Mouse (Mus musculus) heart, adult 2 months (tissue): ENCODE data around the gene Smarcal1. TPM values are rescaled to one million over a fixed set of nuclear protein-coding genes. Genes with fewer than 3 reads are reported as not detected.
A peak's percentile ranks its signal among the peaks of the same experiment; 100 is the strongest.

Experiments used
- DNase-seq, 2 experiments: peaks; one replicate each; pipeline ENCODE4 v3.0.0; 2021
- H3K27ac ChIP-seq: fragments of 200-600 bp; 2 replicates; pipeline ENCODE4 v1.8.1; 2022
- H3K27me3 ChIP-seq: fragments of 200-500 bp; 2 replicates; pipeline ENCODE4 v1.6.1; 2012; ENCODE audit warnings: mild to moderate bottlenecking, low read length, inconsistent platforms, mixed read lengths; ENCODE audit not compliant: control insufficient read depth, insufficient read depth
- H3K36me3 ChIP-seq: fragments of 200-500 bp; 2 replicates; pipeline ENCODE4 v1.6.1; 2012; ENCODE audit warnings: low read length, inconsistent platforms; ENCODE audit not compliant: control insufficient read depth, insufficient read depth
- H3K4me1 ChIP-seq: fragments of 200-500 bp; 2 replicates; pipeline ENCODE4 v1.6.1; 2011; ENCODE audit warnings: low read length; ENCODE audit not compliant: control insufficient read depth, insufficient read depth
- H3K4me3 ChIP-seq: fragments of 200-600 bp; 2 replicates; pipeline ENCODE4 v1.8.1; 2022
- H3K79me2 ChIP-seq: fragments of 200-500 bp; replicated peaks from 2 replicates; pipeline ENCODE4 v1.6.1; 2012; ENCODE audit warnings: mild to moderate bottlenecking, inconsistent platforms, low read length, moderate library complexity, mixed read lengths; ENCODE audit not compliant: control insufficient read depth, insufficient read depth
- H3K9ac ChIP-seq: fragments of 200-500 bp; 2 replicates; pipeline ENCODE4 v1.6.1; 2012; ENCODE audit warnings: low read depth, mild to moderate bottlenecking, control low read depth, inconsistent platforms, low read length, mixed read lengths
- CTCF ChIP-seq: fragments of 200-600 bp; IDR thresholded peaks from 2 replicates; pipeline ENCODE4 v1.8.1; 2022; ENCODE audit warnings: antibody characterized with exemption, mild to moderate bottlenecking, moderate library complexity
- EP300 ChIP-seq: fragments of 200-500 bp; IDR thresholded peaks from 2 replicates; pipeline ENCODE4 v1.6.1; 2011; ENCODE audit warnings: low read depth, low read length, control low read depth; ENCODE audit not compliant: insufficient read depth
- POLR2A ChIP-seq: fragments of 200-500 bp; IDR thresholded peaks from 2 replicates; pipeline ENCODE4 v1.6.1; 2011; ENCODE audit warnings: mild to moderate bottlenecking, low read depth, low read length, control low read depth; ENCODE audit not compliant: insufficient read depth
- WGBS: fragments of 180-500 bp; shearing (Covaris S2); methylation state at CpG from one replicate; pipeline ENCODE4 v1.1.7; 2018; 5-methylcytosine and 5-hydroxymethylcytosine counted together
- intact Hi-C: fragments of 180-260 bp; cut with DNase I; formaldehyde crosslinking; loops from one replicate; pipeline ENCODE4 v1.15.1; 2025
- polyA plus RNA-seq: library from polyadenylated mRNA; depleted of rRNA; stranded (reverse); fragments of >200 nt; gene quantifications from 2 replicates; pipeline ENCODE4 v1.2.3, GENCODE M21; 2012
- total RNA-seq, 2 experiments: library from RNA; stranded (reverse); gene quantifications; 2 replicates each; pipeline ENCODE4 v1.2.3; 2021

Gene Smarcal1
- total and polyA plus RNA-seq, 3 experiments: 23.5 to 28.2 (median 24.6) TPM

DNA sequence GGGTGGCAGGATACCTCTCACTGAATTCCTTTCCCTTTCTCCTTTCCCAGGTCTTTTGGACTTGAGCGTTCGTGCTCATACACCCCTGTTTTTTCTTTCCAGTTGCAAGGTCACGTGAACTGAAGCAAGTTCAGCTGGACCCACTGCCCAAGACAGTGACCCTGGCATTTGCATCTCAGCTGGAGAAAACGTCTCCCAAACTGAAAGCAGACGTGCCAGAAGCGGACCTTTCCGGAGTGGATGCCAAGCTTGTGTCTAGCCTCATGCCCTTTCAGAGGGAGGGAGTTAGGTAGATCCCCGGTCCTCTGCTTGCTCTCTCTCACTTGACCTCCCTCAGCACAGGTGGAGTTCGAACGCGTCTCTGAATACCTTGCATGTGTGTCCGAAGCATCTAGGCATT lies 12.6 kb downstream of the Smarcal1 start:
- no peak for DNase-seq
- Histone ChIP-seq H3K36me3 (peaks cover 5% of the 10 kb centered on the region; the same call in 1 of the 2 replicates), H3K9ac (no peak overlapping the region), H3K79me2 (no peaks in the 10 kb centered on the region), H3K4me1 (peaks cover 20% of the 10 kb centered on the region), H3K4me3 (no peak overlapping the region), H3K27ac (no peak overlapping the region), H3K27me3 (no peaks in the 10 kb centered on the region)
- no peak for TF ChIP-seq POLR2A
- TF ChIP-seq EP300: no peak
- no peak for TF ChIP-seq CTCF
- intact Hi-C loops: no loop called here
- WGBS: 96% methylated on average over 12 of the region's 12 CpGs

DNA sequence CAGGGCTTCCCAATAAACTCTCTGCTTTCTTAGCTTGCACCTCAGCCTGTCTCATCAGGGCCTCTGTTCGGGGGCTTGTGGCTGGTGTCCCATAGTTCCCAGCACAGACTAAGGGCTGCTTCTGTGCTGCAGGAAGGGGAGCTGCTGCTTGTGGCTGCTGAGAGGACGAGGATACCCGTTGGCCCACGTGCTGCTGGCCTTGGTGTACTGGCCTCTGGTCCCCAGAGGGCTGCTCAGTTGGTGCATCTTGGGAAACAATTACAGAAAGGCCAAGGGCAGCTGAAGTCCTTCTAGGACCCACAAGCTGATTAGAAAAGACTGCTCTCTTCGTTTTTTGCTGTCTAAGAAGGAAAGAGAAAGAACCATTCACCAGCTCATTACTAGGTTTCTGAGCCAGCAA lies 13.2 kb downstream of the Smarcal1 start:
- peaks cover 21% of the 10 kb centered on the region for H3K4me1 ChIP-seq
- WGBS: 57% methylated on average over 5 of the region's 5 CpGs
- H3K27me3 ChIP-seq: no peaks in the 10 kb centered on the region
- no peaks in the 10 kb centered on the region for H3K79me2 ChIP-seq
- TF ChIP-seq CTCF: no peak
- TF ChIP-seq EP300: no peak
- TF ChIP-seq POLR2A: no peak
- H3K4me3 ChIP-seq: no peak overlapping the region
- DNase-seq: no peak
- no peak overlapping the region for H3K9ac ChIP-seq
- intact Hi-C loops: no loop called here
- H3K36me3 ChIP-seq: peaks cover 5% of the 10 kb centered on the region; the same call in 1 of the 2 replicates
- no peak overlapping the region for H3K27ac ChIP-seq

DNA sequence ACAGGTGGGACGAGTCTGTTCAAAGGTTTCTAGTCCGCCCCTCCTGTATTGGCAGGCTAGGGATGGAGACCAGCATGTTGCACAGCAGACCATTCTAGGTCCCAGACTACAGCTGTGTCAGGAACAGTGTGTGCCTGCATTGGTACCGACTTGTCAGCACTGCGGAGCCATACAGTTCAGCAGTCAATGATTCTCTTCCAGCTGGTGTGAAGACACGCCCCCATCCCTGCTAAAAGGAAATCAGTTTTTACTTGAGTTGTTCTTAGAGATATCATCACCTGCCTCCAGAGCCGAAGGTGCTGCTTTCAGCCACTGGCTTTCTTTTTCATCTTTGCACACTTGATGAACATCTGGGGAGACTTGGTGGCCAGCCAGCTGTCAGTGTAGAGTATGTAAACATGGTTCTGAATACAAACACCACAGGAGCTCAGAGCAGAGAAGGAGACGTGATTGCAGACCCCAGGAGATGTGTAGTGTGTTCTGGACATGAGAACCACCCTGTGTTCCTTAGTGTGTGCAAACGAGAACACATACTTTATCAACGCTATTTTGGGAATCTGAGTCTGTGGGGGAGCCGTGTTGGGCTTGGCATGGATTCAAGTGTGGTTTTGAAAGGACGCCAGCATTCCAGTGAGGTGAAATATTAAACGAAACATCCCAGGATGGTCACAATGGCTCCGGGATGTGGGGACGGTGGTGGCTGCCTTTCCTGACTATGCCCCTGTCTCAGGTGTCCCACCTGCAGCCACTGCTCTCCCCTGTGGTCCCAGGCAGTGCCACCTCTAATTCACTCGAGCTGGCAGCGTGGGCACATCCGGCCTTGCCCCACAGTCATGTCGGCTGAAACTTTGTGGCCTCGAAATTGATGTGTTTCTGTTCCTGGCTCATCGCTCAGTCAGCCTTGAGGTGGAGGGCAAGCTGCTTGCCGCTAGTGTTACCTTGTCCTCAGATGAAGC lies 16.4 kb downstream of the Smarcal1 start:
- H3K79me2 ChIP-seq: no peaks in the 10 kb centered on the region
- peaks cover 12% of the 10 kb centered on the region for H3K4me1 ChIP-seq
- no peak for TF ChIP-seq EP300
- TF ChIP-seq CTCF: no peak
- no peak for TF ChIP-seq POLR2A
- H3K27me3 ChIP-seq: no peaks in the 10 kb centered on the region
- intact Hi-C loops: no loop called here
- no peak overlapping the region for H3K4me3 ChIP-seq
- no peak overlapping the region for H3K9ac ChIP-seq
- H3K36me3 ChIP-seq: no peaks in the 10 kb centered on the region
- peak; percentile 52 to 54 for DNase-seq
- 38% methylated on average over 21 of the region's 21 CpGs for WGBS
- H3K27ac ChIP-seq: peak overlapping the region; percentile 7; the same call in 1 of the 2 replicates

DNA sequence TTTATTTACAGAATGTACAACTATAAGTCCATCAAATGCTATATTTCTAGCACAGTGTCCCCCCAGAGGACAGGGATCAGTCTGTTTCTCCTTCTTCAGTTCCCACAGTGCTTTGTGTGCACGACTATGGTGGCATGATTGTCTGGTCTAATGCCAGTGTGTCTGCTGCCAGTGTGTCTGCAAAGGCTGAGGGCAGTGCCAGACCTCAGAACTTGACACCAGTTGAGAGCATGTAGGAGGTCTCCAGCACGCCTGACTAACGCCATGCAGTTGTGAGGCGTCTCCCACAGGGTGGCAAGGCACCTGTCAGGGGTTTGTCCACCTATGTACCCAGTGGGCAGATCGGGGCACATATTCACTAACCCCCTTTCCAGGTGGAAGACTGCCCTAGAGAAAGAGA lies 17.7 kb downstream of the Smarcal1 start:
- Histone ChIP-seq H3K79me2 (no peaks in the 10 kb centered on the region), H3K36me3 (no peaks in the 10 kb centered on the region), H3K27ac (peak overlapping the region; percentile 47), H3K27me3 (no peaks in the 10 kb centered on the region), H3K4me1 (peaks cover 12% of the 10 kb centered on the region), H3K9ac (no peak overlapping the region), H3K4me3 (no peak overlapping the region)
- intact Hi-C loops: no loop called here
- 0 out of 2 replicates have a peak, but pooled peaks have one; percentile 22 for TF ChIP-seq EP300
- no peak for TF ChIP-seq CTCF
- no peak; the same call in 1 of the 2 replicates for TF ChIP-seq POLR2A
- DNase-seq: peak in 1 of 2 experiments; percentile 36
- 65% methylated on average over 5 of the region's 5 CpGs for WGBS

DNA sequence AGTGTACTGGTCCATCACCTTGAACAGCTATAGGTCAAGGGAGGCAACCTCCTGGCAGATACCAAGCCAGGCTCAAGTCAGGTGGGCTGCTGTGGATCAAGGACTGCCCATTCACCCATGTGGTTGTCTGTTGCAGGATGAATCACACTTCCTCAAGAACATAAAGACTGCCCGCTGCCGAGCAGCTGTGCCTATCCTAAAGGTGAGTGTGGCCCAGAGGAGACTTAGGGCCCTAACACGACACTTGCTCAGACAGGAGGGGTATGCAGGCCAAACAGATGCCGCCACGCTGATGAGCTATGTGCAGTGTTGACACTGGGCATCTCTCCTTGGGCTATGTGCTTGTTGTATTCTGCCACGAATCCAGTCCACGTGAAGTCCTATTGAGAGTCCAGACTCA lies 18.2 kb downstream of the Smarcal1 start:
- no peak overlapping the region for H3K9ac ChIP-seq
- TF ChIP-seq EP300: no peak
- no peak for TF ChIP-seq POLR2A
- TF ChIP-seq CTCF: no peak
- intact Hi-C loops: no loop called here
- no peaks in the 10 kb centered on the region for H3K27me3 ChIP-seq
- H3K27ac ChIP-seq: no peak overlapping the region
- H3K4me1 ChIP-seq: peaks cover 12% of the 10 kb centered on the region
- DNase-seq: no peak
- H3K36me3 ChIP-seq: no peaks in the 10 kb centered on the region
- no peaks in the 10 kb centered on the region for H3K79me2 ChIP-seq
- no peak overlapping the region for H3K4me3 ChIP-seq
- WGBS: 81% methylated on average over 7 of the region's 7 CpGs

DNA sequence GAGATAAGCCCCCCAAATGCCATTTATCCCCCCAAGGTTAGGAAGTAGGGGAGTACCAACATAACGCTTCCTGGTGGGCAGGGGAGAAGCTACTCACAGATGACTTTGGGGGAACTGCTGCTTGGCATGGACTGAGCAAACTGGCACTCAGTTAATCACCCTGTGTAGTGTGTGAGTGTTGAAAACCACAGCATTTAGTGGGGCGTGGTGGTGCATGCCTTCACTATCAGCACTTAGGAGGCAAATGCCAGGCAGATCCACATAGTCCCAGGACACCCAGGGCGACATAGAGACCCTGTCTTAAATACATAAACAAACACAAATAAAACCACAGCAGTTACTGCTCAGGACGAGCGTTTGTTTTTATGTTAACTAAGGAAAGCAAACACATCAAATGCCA lies 19.1 kb downstream of the Smarcal1 start:
- WGBS: 69% methylated on average over 5 of the region's 5 CpGs
- Histone ChIP-seq H3K36me3 (no peaks in the 10 kb centered on the region), H3K79me2 (no peaks in the 10 kb centered on the region), H3K27me3 (no peaks in the 10 kb centered on the region), H3K4me3 (no peak overlapping the region), H3K4me1 (peaks cover 12% of the 10 kb centered on the region), H3K9ac (no peak overlapping the region), H3K27ac (no peak overlapping the region; the same call in 1 of the 2 replicates)
- no peak for TF ChIP-seq POLR2A
- TF ChIP-seq EP300: no peak
- no peak for TF ChIP-seq CTCF
- intact Hi-C loops: no loop called here
- no peak for DNase-seq
